Mouse (Mus musculus) heart, postnatal 14 days (tissue): Measurements from ENCODE around the gene Cep104. TPM values are rescaled to one million over a fixed set of nuclear protein-coding genes. Genes with fewer than 3 reads are reported as not detected.

Experiments used
- DNase-seq, 2 experiments: peaks; one replicate each; pipeline ENCODE4 v3.0.0; 2021 to 2022
- intact Hi-C: fragments of 180-260 bp; cut with DNase I; formaldehyde crosslinking; loops from one replicate; pipeline ENCODE4 v1.15.1; 2025
- total RNA-seq, 2 experiments: library from RNA; stranded (reverse); gene quantifications; 2 replicates each; pipeline ENCODE4 v1.2.3; 2021

Cep104 gene
- total RNA-seq, 2 experiments from 2014 or later: 25.1 to 26.4 TPM

DNA sequence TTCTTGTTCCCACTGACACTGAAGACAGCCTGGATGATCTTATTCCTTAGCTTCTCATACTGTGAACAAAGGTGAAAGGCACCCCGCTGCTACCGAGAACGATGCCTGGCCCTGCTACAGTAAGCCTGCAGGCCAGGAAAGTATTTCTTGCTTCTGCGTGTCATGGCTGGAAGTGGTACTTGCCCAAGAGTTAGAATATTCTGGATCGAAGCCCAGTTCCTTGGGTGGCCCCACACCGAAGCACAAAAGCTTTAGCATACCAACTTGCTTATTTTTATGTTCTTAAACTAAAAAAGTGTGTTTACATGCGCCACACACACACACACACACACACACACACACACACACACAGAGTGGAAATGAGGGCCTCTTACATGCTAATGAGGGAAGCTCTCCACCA lies 53.1 kb downstream of the Cep104 start:
- no peak for DNase-seq
- intact Hi-C loops: no loop called here

DNA sequence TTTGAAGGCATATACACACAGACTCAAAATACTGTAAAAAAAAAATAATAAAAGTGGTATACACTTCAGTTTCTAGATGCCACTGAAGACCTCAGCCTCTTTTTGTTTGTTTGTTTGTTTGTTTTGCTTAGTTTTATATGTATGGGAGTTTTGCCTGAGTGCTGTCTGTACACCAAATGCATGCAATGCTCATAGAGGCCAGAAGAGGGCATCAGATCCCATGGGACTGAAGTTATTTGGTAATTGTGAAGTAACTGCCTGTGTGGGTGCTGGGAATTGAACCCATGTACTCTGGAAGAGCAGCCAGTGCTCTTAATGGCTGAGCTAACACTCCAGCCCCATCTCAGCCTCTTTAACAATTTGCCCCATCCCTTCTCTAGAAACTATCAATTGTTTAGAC lies 53.7 kb downstream of the Cep104 start:
- intact Hi-C loops: no loop called here
- DNase-seq: no peak

GRCm38 (mm10) chr4:154037123-154037522 lies 62.1 kb downstream of the Cep104 start:
- intact Hi-C loops: no loop called here
- no peak for DNase-seq

GRCm38 (mm10) chr4:154042577-154042976 lies 67.6 kb downstream of the Cep104 start, which contains the start of gene Ccdc27:
TSS of gene Ccdc27 (minus strand) at chr4:154042677.
- intact Hi-C loops: no loop called here
- no peak for DNase-seq

GRCm38 (mm10) chr4:154045837-154046236 lies 70.8 kb downstream of the Cep104 start:
- no peak for DNase-seq
- intact Hi-C loops: no loop called here

DNA sequence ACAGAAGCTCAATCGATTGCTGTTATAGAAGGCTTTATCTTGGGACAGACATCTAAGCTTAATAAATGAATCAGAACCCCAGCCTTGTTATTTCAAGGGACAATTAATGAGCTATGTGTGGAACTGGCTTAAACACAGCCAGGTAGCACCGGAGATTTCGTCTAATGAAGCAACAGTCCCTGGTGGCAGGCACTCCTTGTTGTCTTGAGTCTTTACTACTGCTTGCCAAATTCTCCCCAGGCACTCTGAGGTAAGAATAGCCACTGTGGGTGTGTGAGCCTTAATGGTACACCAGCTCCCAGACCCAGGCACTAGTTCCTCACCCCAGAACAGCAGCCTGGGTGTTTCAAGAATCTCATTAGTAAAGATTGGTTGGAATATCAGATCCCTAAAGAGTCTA lies 76.4 kb downstream of the Cep104 start:
- no peak for DNase-seq
- intact Hi-C loops: no loop called here

- no peak for DNase-seq
- intact Hi-C loops: no loop called here
Observed at GRCm38 (mm10) chr4:154053065-154053464, 78.1 kb downstream of the Cep104 start.

- intact Hi-C loops: no loop called here
- DNase-seq: peak in 1 of 2 experiments; percentile 19
Observed at GRCm38 (mm10) chr4:154055482-154055881, 80.5 kb downstream of the Cep104 start.

- intact Hi-C loops: no loop called here
- DNase-seq: no peak
Observed at GRCm38 (mm10) chr4:154056046-154056445, 81.1 kb downstream of the Cep104 start.

GRCm38 (mm10) chr4:154056661-154057060 lies 81.7 kb downstream of the Cep104 start:
- DNase-seq: peak; percentile 25 to 43

GRCm38 (mm10) chr4:154057696-154058095 lies 82.7 kb downstream of the Cep104 start:
- peak; percentile 19 to 29 for DNase-seq
- intact Hi-C loops: no loop called here

More at GRCm38 (mm10) chr4:154056661-154057060, 81.7 kb downstream of the Cep104 start:
- intact Hi-C loops: no loop called here

Other genes starting within 250 kb of the Cep104 start
- gene A430005L14Rik, start 18.0 kb upstream of the Cep104 start, total RNA-seq: 10 to 100 TPM; 13.5 to 16.1 TPM
- 1 to 10 TPM; 3.7 to 4.9 TPM for gene Dffb, start 68 bp upstream of the Cep104 start, total RNA-seq
- gene Lrrc47, start 36.5 kb downstream of the Cep104 start, total RNA-seq: 10 to 100 TPM; 33.8 to 36.3 TPM
- 1 to 10 TPM; 5.8 to 7.0 TPM for gene Smim1, start 51.0 kb downstream of the Cep104 start, total RNA-seq
- gene Ccdc27, start 67.5 kb downstream of the Cep104 start, total RNA-seq: not detected
- gene Trp73, start 165.0 kb downstream of the Cep104 start, total RNA-seq: under 1 TPM; 0.05 to 0.07 TPM
- 10 to 100 TPM; 12.6 to 13.5 TPM for gene Wrap73, start 167.2 kb downstream of the Cep104 start, total RNA-seq
- gene Tprgl, start 185.5 kb downstream of the Cep104 start, total RNA-seq: 100 to 1,000 TPM; 121 to 126 TPM
- 10 to 100 TPM; 18.2 to 20.6 TPM for gene Megf6, start 195.5 kb downstream of the Cep104 start, total RNA-seq